Mouse (Mus musculus) midbrain, embryonic 16.5 days (tissue): ENCODE measurements around the gene Ccn5. TPM values are rescaled to one million over a fixed set of nuclear protein-coding genes. Genes with fewer than 3 reads are reported as not detected.

Experiments
- ATAC-seq: fragments of 200-750 bp; cut with Nextera tagmentation; 2 replicates; pipeline ENCODE4 v1.8.0; 2017; ENCODE audit warnings: moderate TSS enrichment
- H3K27ac ChIP-seq: fragments of 300-500 bp; sonication (generic); 2 replicates; pipeline ENCODE4 v1.5.1; 2014; ENCODE audit warnings: mild to moderate bottlenecking, low read length, mixed read lengths
- H3K27me3 ChIP-seq: fragments of 300-500 bp; sonication (generic); 2 replicates; pipeline ENCODE4 v1.6.1; 2014; ENCODE audit warnings: low read depth, low read length, mixed read lengths; ENCODE audit not compliant: control insufficient read depth, insufficient read depth
- H3K36me3 ChIP-seq: fragments of 300-500 bp; sonication (generic); 2 replicates; pipeline ENCODE4 v1.6.1; 2014; ENCODE audit warnings: mild to moderate bottlenecking, low read length, moderate library complexity, mixed read lengths; ENCODE audit not compliant: control insufficient read depth, insufficient read depth
- H3K4me1 ChIP-seq: fragments of 300-500 bp; sonication (generic); 2 replicates; pipeline ENCODE4 v1.6.1; 2014; ENCODE audit warnings: mild to moderate bottlenecking, low read length, mixed read lengths; ENCODE audit not compliant: control insufficient read depth, insufficient read depth
- H3K4me2 ChIP-seq: fragments of 300-500 bp; sonication (generic); 2 replicates; pipeline ENCODE4 v1.6.1; 2014; ENCODE audit warnings: mild to moderate bottlenecking, low read length, mixed read lengths
- H3K4me3 ChIP-seq: fragments of 300-500 bp; sonication (generic); 2 replicates; pipeline ENCODE4 v1.5.1; 2014; ENCODE audit warnings: low read depth, mild to moderate bottlenecking, low read length, moderate library complexity, mixed read lengths
- H3K9ac ChIP-seq: fragments of 300-500 bp; sonication (generic); 2 replicates; pipeline ENCODE4 v1.6.1; 2014; ENCODE audit warnings: low read depth, low read length, mixed read lengths
- H3K9me3 ChIP-seq: fragments of 300-500 bp; sonication (generic); replicated peaks from 2 replicates; pipeline ENCODE4 v1.6.1; 2014; ENCODE audit warnings: mild to moderate bottlenecking, low read length, mixed read lengths; ENCODE audit not compliant: control insufficient read depth, poor library complexity, severe bottlenecking
- WGBS: fragments of 180-500 bp; shearing (Covaris S2); extraction: QIAGEN DNeasy Blood & Tissue Kit; methylation state at CpG from one replicate; pipeline ENCODE4 v1.1.7; 2014; 5-methylcytosine and 5-hydroxymethylcytosine counted together
- polyA plus RNA-seq: library from polyadenylated mRNA; unstranded; fragments of >200 nt; fragmentation: Nextera tagmentation; extraction: Ambion mirVana; gene quantifications from 2 replicates; pipeline ENCODE4 v1.2.1, GENCODE M21; 2015

The Ccn5 gene
- polyA plus RNA-seq, 1 experiment from 2014 or later, result 0.72 TPM

- H3K4me1 ChIP-seq, result peaks cover 10% of the 10 kb centered on the region
- H3K27me3 ChIP-seq, result no peaks in the 10 kb centered on the region
- 76% methylated on average over 6 of the region's 6 CpGs for WGBS
- no peak overlapping the region for H3K4me2 ChIP-seq
- ATAC-seq, result no peak
- no peaks in the 10 kb centered on the region for H3K9me3 ChIP-seq
- no peak overlapping the region for H3K9ac ChIP-seq
- H3K27ac ChIP-seq, result no peak overlapping the region
- no peaks in the 10 kb centered on the region for H3K36me3 ChIP-seq
- no peak overlapping the region for H3K4me3 ChIP-seq
Observed at GRCm38 (mm10) chr2:163880891-163881290, 60.2 kb downstream of the Ccn5 start.

Other genes with a start within 250 kb of the Ccn5 start
- 43.7 and 48.7 TPM in 2 replicates for gene Ttpal, start 218.5 kb upstream of the Ccn5 start, polyA plus RNA-seq
- gene Serinc3, start 175.7 kb upstream of the Ccn5 start, polyA plus RNA-seq, result 35.6 and 36.4 TPM in 2 replicates
- 134 TPM in 2 replicates for gene Pkig, start 162.5 kb upstream of the Ccn5 start, polyA plus RNA-seq
- 4.0 and 4.4 TPM in 2 replicates for gene Ada, start 70.6 kb upstream of the Ccn5 start, polyA plus RNA-seq
- gene Kcnk15, start 32.8 kb downstream of the Ccn5 start, polyA plus RNA-seq, result 0.17 and 0.33 TPM in 2 replicates
- gene Rims4, start 97.8 kb downstream of the Ccn5 start, polyA plus RNA-seq, result 18.8 and 20.4 TPM in 2 replicates
- gene Ywhab, start 174.1 kb downstream of the Ccn5 start, polyA plus RNA-seq, result 533 and 553 TPM in 2 replicates
- 1.8 and 2.5 TPM in 2 replicates for gene Pabpc1l, start 204.6 kb downstream of the Ccn5 start, polyA plus RNA-seq
- gene Stk4, start 249.5 kb downstream of the Ccn5 start, polyA plus RNA-seq, result 17.2 and 20.1 TPM in 2 replicates